Mouse (Mus musculus): ENCODE results near the gene Olfr1101. TPM values are rescaled to one million over a fixed set of nuclear protein-coding genes. Genes with fewer than 3 reads are reported as not detected.

Olfr1101 gene
- polyA plus RNA-seq (2014; fragmentation: Illumina TruSeq; extraction: RNeasy Lipid Tissue Mini Kit (QIAGEN cat#74804); ENCODE audit: low read depth, low replicate concordance), result not detected

GRCm38 (mm10) chr2:86991121-86991520 is at the start of gene Olfr1101:
TSS of gene Olfr1101 (minus strand) at chr2:86991221.

GRCm38 (mm10) chr2:87036431-87036830 is 45.4 kb upstream of the Olfr1101 start, which contains the start of gene Olfr1105:
TSS of gene Olfr1105 (minus strand) at chr2:87036531.

GRCm38 (mm10) chr2:87026980-87027379 is 36.0 kb upstream of the Olfr1101 start, which contains the start of gene Olfr1104:
TSS of gene Olfr1104 (minus strand) at chr2:87027080.

GRCm38 (mm10) chr2:86998098-86998497 is 7.1 kb upstream of the Olfr1101 start, which contains the start of gene Olfr1102:
TSS of gene Olfr1102 (plus strand) at chr2:86998398.

GRCm38 (mm10) chr2:86979854-86980253 is 11.2 kb downstream of the Olfr1101 start, which contains the start of gene Olfr1100:
TSS of gene Olfr1100 (minus strand) at chr2:86979954.

GRCm38 (mm10) chr2:86960593-86960992 is 30.4 kb downstream of the Olfr1101 start, which contains the start of gene Olfr1099:
TSS of gene Olfr1099 (minus strand) at chr2:86960693.

Other genes with a start within 250 kb of the Olfr1101 start
- not detected for gene Olfr1090, start 232.2 kb downstream of the Olfr1101 start, polyA plus RNA-seq (2014; fragmentation: Illumina TruSeq; extraction: RNeasy Lipid Tissue Mini Kit (QIAGEN cat#74804); ENCODE audit: low read depth, low replicate concordance)
- gene Olfr1093, start 208.7 kb downstream of the Olfr1101 start, polyA plus RNA-seq (2014; fragmentation: Illumina TruSeq; extraction: RNeasy Lipid Tissue Mini Kit (QIAGEN cat#74804); ENCODE audit: low read depth, low replicate concordance), result not detected
- gene Olfr141, start 181.2 kb downstream of the Olfr1101 start, polyA plus RNA-seq (2014; fragmentation: Illumina TruSeq; extraction: RNeasy Lipid Tissue Mini Kit (QIAGEN cat#74804); ENCODE audit: low read depth, low replicate concordance), result not detected
- gene Olfr1094, start 166.6 kb downstream of the Olfr1101 start, polyA plus RNA-seq (2014; fragmentation: Illumina TruSeq; extraction: RNeasy Lipid Tissue Mini Kit (QIAGEN cat#74804); ENCODE audit: low read depth, low replicate concordance), result not detected
- gene Olfr1095, start 139.5 kb downstream of the Olfr1101 start, polyA plus RNA-seq (2014; fragmentation: Illumina TruSeq; extraction: RNeasy Lipid Tissue Mini Kit (QIAGEN cat#74804); ENCODE audit: low read depth, low replicate concordance), result not detected
- gene Gm13723, start 116.4 kb downstream of the Olfr1101 start, polyA plus RNA-seq (2014; fragmentation: Illumina TruSeq; extraction: RNeasy Lipid Tissue Mini Kit (QIAGEN cat#74804); ENCODE audit: low read depth, low replicate concordance), result not detected
- not detected for gene Olfr1097, start 99.0 kb downstream of the Olfr1101 start, polyA plus RNA-seq (2014; fragmentation: Illumina TruSeq; extraction: RNeasy Lipid Tissue Mini Kit (QIAGEN cat#74804); ENCODE audit: low read depth, low replicate concordance)
- gene Olfr1098, start 66.7 kb downstream of the Olfr1101 start, polyA plus RNA-seq (2014; fragmentation: Illumina TruSeq; extraction: RNeasy Lipid Tissue Mini Kit (QIAGEN cat#74804); ENCODE audit: low read depth, low replicate concordance), result not detected
- gene Olfr1099, start 30.5 kb downstream of the Olfr1101 start, polyA plus RNA-seq (2014; fragmentation: Illumina TruSeq; extraction: RNeasy Lipid Tissue Mini Kit (QIAGEN cat#74804); ENCODE audit: low read depth, low replicate concordance), result not detected
- gene Olfr1100, start 11.3 kb downstream of the Olfr1101 start, polyA plus RNA-seq (2014; fragmentation: Illumina TruSeq; extraction: RNeasy Lipid Tissue Mini Kit (QIAGEN cat#74804); ENCODE audit: low read depth, low replicate concordance), result not detected
- not detected for gene Olfr1102, start 7.2 kb upstream of the Olfr1101 start, polyA plus RNA-seq (2014; fragmentation: Illumina TruSeq; extraction: RNeasy Lipid Tissue Mini Kit (QIAGEN cat#74804); ENCODE audit: low read depth, low replicate concordance)
- gene Olfr1104, start 35.9 kb upstream of the Olfr1101 start, polyA plus RNA-seq (2014; fragmentation: Illumina TruSeq; extraction: RNeasy Lipid Tissue Mini Kit (QIAGEN cat#74804); ENCODE audit: low read depth, low replicate concordance), result not detected
- not detected for gene Olfr1105, start 45.3 kb upstream of the Olfr1101 start, polyA plus RNA-seq (2014; fragmentation: Illumina TruSeq; extraction: RNeasy Lipid Tissue Mini Kit (QIAGEN cat#74804); ENCODE audit: low read depth, low replicate concordance)
- gene Olfr1106, start 61.1 kb upstream of the Olfr1101 start, polyA plus RNA-seq (2014; fragmentation: Illumina TruSeq; extraction: RNeasy Lipid Tissue Mini Kit (QIAGEN cat#74804); ENCODE audit: low read depth, low replicate concordance), result not detected
- gene Olfr1107, start 84.6 kb upstream of the Olfr1101 start, polyA plus RNA-seq (2014; fragmentation: Illumina TruSeq; extraction: RNeasy Lipid Tissue Mini Kit (QIAGEN cat#74804); ENCODE audit: low read depth, low replicate concordance), result not detected
- gene Olfr1109, start 104.8 kb upstream of the Olfr1101 start, polyA plus RNA-seq (2014; fragmentation: Illumina TruSeq; extraction: RNeasy Lipid Tissue Mini Kit (QIAGEN cat#74804); ENCODE audit: low read depth, low replicate concordance), result not detected
- gene Olfr259, start 123.3 kb upstream of the Olfr1101 start, polyA plus RNA-seq (2014; fragmentation: Illumina TruSeq; extraction: RNeasy Lipid Tissue Mini Kit (QIAGEN cat#74804); ENCODE audit: low read depth, low replicate concordance), result not detected
- gene Olfr1110, start 149.1 kb upstream of the Olfr1101 start, polyA plus RNA-seq (2014; fragmentation: Illumina TruSeq; extraction: RNeasy Lipid Tissue Mini Kit (QIAGEN cat#74804); ENCODE audit: low read depth, low replicate concordance), result not detected
- not detected for gene Olfr1111, start 161.4 kb upstream of the Olfr1101 start, polyA plus RNA-seq (2014; fragmentation: Illumina TruSeq; extraction: RNeasy Lipid Tissue Mini Kit (QIAGEN cat#74804); ENCODE audit: low read depth, low replicate concordance)
- gene Olfr1112, start 196.6 kb upstream of the Olfr1101 start, polyA plus RNA-seq (2014; fragmentation: Illumina TruSeq; extraction: RNeasy Lipid Tissue Mini Kit (QIAGEN cat#74804); ENCODE audit: low read depth, low replicate concordance), result not detected
- not detected for gene Olfr1113, start 217.7 kb upstream of the Olfr1101 start, polyA plus RNA-seq (2014; fragmentation: Illumina TruSeq; extraction: RNeasy Lipid Tissue Mini Kit (QIAGEN cat#74804); ENCODE audit: low read depth, low replicate concordance)